Mouse (Mus musculus) brain, embryonic 14.5 days (tissue): ENCODE measurements around the gene Tyrobp.

Experiments
- CTCF ChIP-seq: fragments of 200-500 bp; IDR thresholded peaks from 2 replicates; pipeline ENCODE4 v1.5.1; 2012; ENCODE audit warnings: inconsistent platforms, mild to moderate bottlenecking, moderate library complexity, borderline replicate concordance; ENCODE audit not compliant: insufficient read depth, insufficient read length; ENCODE audit errors: extremely low read depth
- POLR2A ChIP-seq: fragments of 200-500 bp; IDR thresholded peaks from 2 replicates; pipeline ENCODE4 v1.6.1; 2012; ENCODE audit warnings: mild to moderate bottlenecking, inconsistent platforms, borderline replicate concordance; ENCODE audit not compliant: poor library complexity, insufficient read depth, insufficient read length, severe bottlenecking; ENCODE audit errors: extremely low read depth

DNA sequence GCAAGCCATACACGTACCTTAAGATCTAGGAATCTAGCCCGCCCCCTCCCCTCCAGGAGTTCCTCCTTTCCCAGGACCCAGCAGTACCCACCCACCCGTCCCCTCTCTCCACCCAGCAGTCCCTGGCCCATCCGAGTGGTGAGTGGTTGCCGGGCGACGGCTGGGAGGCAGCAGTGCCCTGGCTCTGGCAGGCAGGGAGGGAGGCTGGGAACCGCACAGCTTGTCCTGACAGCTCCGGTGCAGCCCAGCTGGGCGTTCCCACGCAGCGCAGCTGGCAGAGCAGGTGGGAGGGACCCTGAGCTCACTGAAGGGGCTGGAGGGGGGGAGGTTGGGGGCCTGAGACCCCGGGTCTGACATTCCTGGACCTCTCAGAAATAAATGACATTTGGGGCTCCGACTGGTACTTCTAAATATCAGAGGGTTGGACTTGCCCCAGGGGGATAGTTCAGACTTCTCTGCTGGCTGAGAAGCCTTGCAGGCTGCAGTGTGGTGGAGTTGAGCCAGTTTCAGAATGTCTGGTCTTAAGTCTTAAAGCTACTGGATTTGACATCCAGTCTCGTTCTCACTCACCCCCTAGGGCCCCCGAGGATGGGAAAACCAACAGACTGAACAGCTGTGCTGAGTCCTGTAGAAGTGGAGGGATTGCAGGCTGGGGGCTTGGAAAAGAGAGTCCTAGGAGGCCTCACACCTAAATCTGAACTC lies 44.2 kb downstream of the Tyrobp start, which contains the start of the genes Kirrel2 and Nphs1:
- no peak for TF ChIP-seq CTCF
- no peak for TF ChIP-seq POLR2A
